Mouse (Mus musculus): ENCODE measurements around the gene Ephb1. TPM values are rescaled to one million over a fixed set of nuclear protein-coding genes. Genes with fewer than 3 reads are reported as not detected.

Gene Ephb1
- polyA plus RNA-seq (2012; rRNA removed) = 0.07 and 0.15 TPM in 2 replicates

GRCm38 (mm10) chr9:102354561-102354973 lies at the start of gene Ephb1:
TSS of gene Ephb1 (minus strand) at chr9:102354693.

Other genes starting within 250 kb of the Ephb1 start
- under 0.01 TPM in 1 of 2 replicates, not detected in the other for gene Ky, start 151.1 kb upstream of the Ephb1 start, polyA plus RNA-seq (2012; rRNA removed)

All from liver, embryonic 18 days (tissue).